Mouse (Mus musculus) stomach, embryonic 15.5 days (tissue): ENCODE data around the gene Polr1c. TPM values are rescaled to one million over a fixed set of nuclear protein-coding genes. Genes with fewer than 3 reads are reported as not detected.

ENCODE experiments used
- ATAC-seq: fragments of 200-750 bp; cut with Nextera tagmentation; 2 replicates; pipeline ENCODE4 v1.8.0; 2017; ENCODE audit warnings: low read depth, moderate number of reproducible peaks, moderate TSS enrichment; ENCODE audit not compliant: insufficient read depth, low FRiP score
- H3K27ac ChIP-seq: fragments of 300-500 bp; sonication (generic); 2 replicates; pipeline ENCODE4 v1.5.1; 2015; ENCODE audit warnings: mild to moderate bottlenecking, inconsistent platforms
- H3K27me3 ChIP-seq: fragments of 300-500 bp; sonication (generic); replicated peaks from 2 replicates; pipeline ENCODE4 v1.6.1; 2015; ENCODE audit warnings: inconsistent platforms
- H3K36me3 ChIP-seq: fragments of 300-500 bp; sonication (generic); 2 replicates; pipeline ENCODE4 v1.6.1; 2015; ENCODE audit warnings: inconsistent platforms
- H3K4me1 ChIP-seq: fragments of 300-500 bp; sonication (generic); 2 replicates; pipeline ENCODE4 v1.6.1; 2015; ENCODE audit warnings: inconsistent platforms
- H3K4me2 ChIP-seq: fragments of 300-500 bp; sonication (generic); 2 replicates; pipeline ENCODE4 v1.6.1; 2015; ENCODE audit warnings: mild to moderate bottlenecking, inconsistent platforms
- H3K4me3 ChIP-seq: fragments of 300-500 bp; sonication (generic); replicated peaks from 2 replicates; pipeline ENCODE4 v1.5.1; 2015; ENCODE audit warnings: inconsistent platforms
- H3K9ac ChIP-seq: fragments of 300-500 bp; sonication (generic); 2 replicates; pipeline ENCODE4 v1.6.1; 2015; ENCODE audit warnings: inconsistent platforms
- H3K9me3 ChIP-seq: fragments of 300-500 bp; sonication (generic); 2 replicates; pipeline ENCODE4 v1.6.1; 2016; ENCODE audit warnings: inconsistent platforms
- WGBS: fragments of 180-500 bp; shearing (Covaris S2); methylation state at CpG from one replicate; pipeline ENCODE4 v1.1.7; 2015; 5-methylcytosine and 5-hydroxymethylcytosine counted together
- polyA plus RNA-seq: library from polyadenylated mRNA; unstranded; fragments of >200 nt; fragmentation: Nextera tagmentation; extraction: Ambion mirVana; gene quantifications from 2 replicates; pipeline ENCODE4 v1.2.1, GENCODE M21; 2015

Gene Polr1c
- 77.4 and 79.8 TPM in 2 replicates for polyA plus RNA-seq

GRCm38 (mm10) chr17:46247512-46248188, at the start of gene Polr1c, which contains the start of gene Yipf3:
TSS of gene Polr1c (minus strand) at chr17:46248054.
TSS of gene Yipf3 (plus strand) at chr17:46248080.
- under 1% methylated on average over 53 of the region's 53 CpGs for WGBS
- ATAC-seq, result peak; percentile 90
- Histone ChIP-seq H3K4me2 (peak within 1 kb of the TSS; percentile 69), H3K27me3 (no peaks in the 10 kb centered on the region), H3K36me3 (peaks cover 54% of the 10 kb centered on the region), H3K9ac (peak within 1 kb of the TSS; percentile 96), H3K4me3 (peak within 1 kb of the TSS; percentile 75), H3K4me1 (peaks cover 17% of the 10 kb centered on the region), H3K27ac (peak within 1 kb of the TSS; percentile 85), H3K9me3 (no peaks in the 10 kb centered on the region)

GRCm38 (mm10) chr17:46297028-46297363, 49.1 kb upstream of the Polr1c start:
- no peak overlapping the region for H3K27ac ChIP-seq
- peaks cover 45% of the 10 kb centered on the region for H3K27me3 ChIP-seq
- WGBS, result 12% methylated on average over 6 of the region's 6 CpGs
- H3K4me2 ChIP-seq, result peak overlapping the region; percentile 100
- no peaks in the 10 kb centered on the region for H3K36me3 ChIP-seq
- peak overlapping the region; percentile 59 for H3K4me3 ChIP-seq
- no peak for ATAC-seq
- H3K9ac ChIP-seq, result 0 out of 2 replicates have a peak overlapping the region, but pooled peaks have one; percentile 41
- H3K9me3 ChIP-seq, result no peaks in the 10 kb centered on the region
- peaks cover 18% of the 10 kb centered on the region for H3K4me1 ChIP-seq

GRCm38 (mm10) chr17:46296601-46297000, 48.7 kb upstream of the Polr1c start:
- peak overlapping the region; percentile 100; the same call in 1 of the 2 replicates for H3K4me2 ChIP-seq
- H3K4me1 ChIP-seq, result peaks cover 18% of the 10 kb centered on the region
- 30% methylated on average over 6 of the region's 6 CpGs for WGBS
- H3K9ac ChIP-seq, result no peak overlapping the region
- H3K9me3 ChIP-seq, result no peaks in the 10 kb centered on the region
- H3K4me3 ChIP-seq, result no peak overlapping the region
- H3K27ac ChIP-seq, result no peak overlapping the region
- peaks cover 45% of the 10 kb centered on the region for H3K27me3 ChIP-seq
- no peaks in the 10 kb centered on the region for H3K36me3 ChIP-seq
- no peak for ATAC-seq

GRCm38 (mm10) chr17:46287678-46288095, 39.8 kb upstream of the Polr1c start:
- Histone ChIP-seq H3K27ac (peak overlapping the region; percentile 3; the same call in 1 of the 2 replicates), H3K9me3 (no peaks in the 10 kb centered on the region), H3K4me1 (0 out of 2 replicates have a peak, but pooled peaks cover 3% of the 10 kb centered on the region), H3K27me3 (no peaks in the 10 kb centered on the region), H3K4me3 (no peak overlapping the region), H3K36me3 (no peaks in the 10 kb centered on the region), H3K9ac (no peak overlapping the region), H3K4me2 (no peak overlapping the region)
- ATAC-seq, result peak; percentile 59; the same call in 1 of the 2 replicates
- WGBS, result 47% methylated on average over 11 of the region's 11 CpGs

GRCm38 (mm10) chr17:46285407-46285806, 37.6 kb upstream of the Polr1c start:
- Histone ChIP-seq H3K4me2 (no peak overlapping the region), H3K27me3 (no peaks in the 10 kb centered on the region), H3K36me3 (0 out of 2 replicates have a peak, but pooled peaks cover 4% of the 10 kb centered on the region), H3K4me3 (no peak overlapping the region), H3K9ac (no peak overlapping the region), H3K4me1 (peaks cover 10% of the 10 kb centered on the region), H3K9me3 (no peaks in the 10 kb centered on the region), H3K27ac (no peak overlapping the region)
- 38% methylated on average over 6 of the region's 6 CpGs for WGBS
- ATAC-seq, result no peak

GRCm38 (mm10) chr17:46284653-46285052, 36.8 kb upstream of the Polr1c start:
- Histone ChIP-seq H3K9me3 (no peaks in the 10 kb centered on the region), H3K27me3 (no peaks in the 10 kb centered on the region), H3K36me3 (0 out of 2 replicates have a peak, but pooled peaks cover 10% of the 10 kb centered on the region), H3K4me3 (no peak overlapping the region), H3K27ac (no peak overlapping the region), H3K4me1 (peaks cover 10% of the 10 kb centered on the region), H3K9ac (no peak overlapping the region), H3K4me2 (no peak overlapping the region)
- ATAC-seq, result no peak
- 43% methylated on average over 7 of the region's 7 CpGs for WGBS

- H3K4me3 ChIP-seq, result no peak overlapping the region
- H3K9me3 ChIP-seq, result no peaks in the 10 kb centered on the region
- 0 out of 2 replicates have a peak, but pooled peaks cover 16% of the 10 kb centered on the region for H3K36me3 ChIP-seq
- H3K27me3 ChIP-seq, result no peaks in the 10 kb centered on the region
- 79% methylated on average over 8 of the region's 8 CpGs for WGBS
- no peak for ATAC-seq
- no peak overlapping the region for H3K9ac ChIP-seq
- peaks cover 10% of the 10 kb centered on the region for H3K4me1 ChIP-seq
- H3K27ac ChIP-seq, result no peak overlapping the region
- no peak overlapping the region for H3K4me2 ChIP-seq
Measured at GRCm38 (mm10) chr17:46283911-46284310, 36.1 kb upstream of the Polr1c start.

- H3K27ac ChIP-seq, result peak overlapping the region; percentile 82
- H3K4me1 ChIP-seq, result peaks cover 10% of the 10 kb centered on the region
- WGBS, result 23% methylated on average over 9 of the region's 9 CpGs
- no peaks in the 10 kb centered on the region for H3K27me3 ChIP-seq
- 0 out of 2 replicates have a peak, but pooled peaks cover 20% of the 10 kb centered on the region for H3K36me3 ChIP-seq
- peak overlapping the region; percentile 91 for H3K4me2 ChIP-seq
- peak overlapping the region; percentile 75 for H3K4me3 ChIP-seq
- H3K9ac ChIP-seq, result no peak overlapping the region
- ATAC-seq, result no peak; the same call in 1 of the 2 replicates
- H3K9me3 ChIP-seq, result no peaks in the 10 kb centered on the region
Measured at GRCm38 (mm10) chr17:46283140-46283539, 35.3 kb upstream of the Polr1c start.

- H3K4me3 ChIP-seq, result peak within 1 kb of the TSS; percentile 75
- peaks cover 10% of the 10 kb centered on the region for H3K4me1 ChIP-seq
- peak within 1 kb of the TSS; percentile 56 for H3K9ac ChIP-seq
- H3K4me2 ChIP-seq, result peak within 1 kb of the TSS; percentile 91
- ATAC-seq, result peak; percentile 95
- no peaks in the 10 kb centered on the region for H3K9me3 ChIP-seq
- 0 out of 2 replicates have a peak, but pooled peaks cover 23% of the 10 kb centered on the region for H3K36me3 ChIP-seq
- no peaks in the 10 kb centered on the region for H3K27me3 ChIP-seq
- under 1% methylated on average over 37 of the region's 37 CpGs for WGBS
- H3K27ac ChIP-seq, result peak within 1 kb of the TSS; percentile 82
Measured at GRCm38 (mm10) chr17:46282483-46283123, 34.7 kb upstream of the Polr1c start, which contains the start of gene Tjap1. TSS of gene Tjap1 (minus strand) at chr17:46283026.

- Histone ChIP-seq H3K4me1 (peaks cover 7% of the 10 kb centered on the region), H3K4me3 (no peak overlapping the region), H3K27ac (0 out of 2 replicates have a peak overlapping the region, but pooled peaks have one; percentile 4), H3K9ac (no peak overlapping the region), H3K27me3 (no peaks in the 10 kb centered on the region), H3K4me2 (no peak overlapping the region), H3K9me3 (no peaks in the 10 kb centered on the region), H3K36me3 (0 out of 2 replicates have a peak, but pooled peaks cover 30% of the 10 kb centered on the region)
- WGBS, result 84% methylated on average over 12 of the region's 12 CpGs
- ATAC-seq, result no peak
Measured at GRCm38 (mm10) chr17:46278011-46278765, 30.3 kb upstream of the Polr1c start.

- H3K27ac ChIP-seq, result peak overlapping the region; percentile 21; the same call in 1 of the 2 replicates
- WGBS, result 65% methylated on average over 4 of the region's 4 CpGs
Measured at GRCm38 (mm10) chr17:46277586-46277985, 29.7 kb upstream of the Polr1c start.

More at GRCm38 (mm10) chr17:46277586-46277985, 29.7 kb upstream of the Polr1c start:
- Histone ChIP-seq H3K4me1 (peaks cover 7% of the 10 kb centered on the region), H3K27me3 (no peaks in the 10 kb centered on the region), H3K4me2 (no peak overlapping the region), H3K4me3 (no peak overlapping the region), H3K36me3 (0 out of 2 replicates have a peak, but pooled peaks cover 30% of the 10 kb centered on the region), H3K9me3 (no peaks in the 10 kb centered on the region), H3K9ac (no peak overlapping the region)
- no peak for ATAC-seq
